Mouse (Mus musculus): ENCODE measurements at regions not wholly inside any gene's neighbourhood (a gene's known extent, or its start where the extent isn't known, plus 50 kb on each side); places are given as distances from the start of the nearest gene placed in this dataset.

DNA sequence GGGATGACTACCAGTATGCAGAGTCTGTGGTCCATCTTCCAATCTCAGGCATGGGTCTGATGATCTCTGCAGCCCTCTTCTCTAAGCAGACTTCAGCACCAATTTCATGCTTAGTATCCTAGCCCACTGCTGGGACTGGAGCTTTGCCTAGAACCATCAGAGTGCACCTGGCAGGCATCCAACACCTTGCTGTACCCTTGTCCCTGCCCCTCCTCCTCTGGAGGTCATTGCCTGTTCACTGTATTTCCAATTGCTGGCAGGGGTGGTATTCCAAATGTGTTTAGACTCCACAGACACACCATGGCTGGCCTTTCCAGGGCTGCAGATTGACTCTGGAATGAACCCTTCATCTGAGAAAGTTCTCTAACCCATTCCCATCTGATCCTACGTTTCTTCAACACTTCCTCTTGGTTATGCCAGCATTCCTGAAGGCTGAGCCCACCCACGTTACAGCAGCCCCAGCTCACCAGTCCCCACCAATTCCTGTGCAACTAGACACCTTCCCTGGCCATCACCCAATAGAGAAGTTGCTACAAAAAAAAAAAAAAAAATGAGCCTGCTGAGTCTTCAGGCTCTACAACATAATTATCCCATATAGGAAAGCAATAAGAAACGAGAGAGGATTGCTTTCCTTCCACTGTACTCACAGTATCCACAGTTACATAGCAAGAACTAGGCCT, 232.1 kb downstream of the Pax3 start:
- TF ChIP-seq CTCF (IDR thresholded peaks at IDR 0.05; ENCODE audit: extremely low read depth, insufficient read length, insufficient replicate concordance, low read depth, low read length) (no peak), POLR2A (IDR thresholded peaks at IDR 0.05; ENCODE audit: low read depth, low read length) (no peak)
